Mouse (Mus musculus) right cerebral cortex, adult 18-20 months (tissue): ENCODE results near the gene Olfr641.

Source experiments
- DNase-seq: peaks from one replicate; pipeline ENCODE4 v3.0.0; 2022; ENCODE audit warnings: mixed read lengths

The Olfr641 gene

DNA sequence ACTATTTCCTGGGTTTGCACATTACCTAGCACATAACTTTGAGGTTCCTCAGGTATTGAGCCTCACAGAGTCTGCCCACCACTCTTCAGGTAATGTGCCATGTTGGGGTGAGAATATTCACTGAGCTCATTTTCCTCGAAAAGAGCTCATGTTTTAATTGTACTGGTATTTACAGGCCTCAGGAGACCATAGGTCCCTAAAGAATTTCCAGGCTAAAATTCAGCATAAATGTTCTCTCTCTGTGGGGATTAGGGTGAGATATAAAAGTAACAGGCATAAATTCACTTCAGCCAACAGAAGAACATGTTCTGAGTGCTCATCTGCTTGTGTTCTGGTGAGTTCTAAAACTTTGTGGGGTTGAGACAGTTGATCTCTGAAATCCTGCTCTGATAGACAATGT lies at the start of gene Olfr641:
TSS of gene Olfr641 (plus strand) at position 301 of the 400 bp plus-strand sequence.
- no peak for DNase-seq

DNA sequence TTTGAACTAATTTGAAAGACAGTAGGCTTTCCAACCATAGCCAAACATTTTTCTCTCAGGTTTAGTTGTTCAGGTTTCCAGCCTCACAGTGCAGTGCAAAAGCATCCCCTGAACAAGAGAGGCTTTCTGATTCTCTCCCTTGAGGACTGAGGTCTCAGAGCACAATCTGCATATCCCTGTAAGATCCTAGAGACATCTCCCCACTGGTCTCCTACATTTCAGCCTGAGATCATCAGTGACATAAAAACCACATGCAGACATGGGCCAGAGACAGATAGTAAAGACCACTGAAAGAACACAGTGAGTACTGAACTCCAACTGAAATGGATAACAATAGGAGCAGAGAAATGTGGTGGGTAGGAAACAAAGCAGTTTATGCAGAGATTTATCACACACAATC lies 36.8 kb upstream of the Olfr641 start, which contains the start of gene Olfr638:
TSS of gene Olfr638 (plus strand) at position 301 of the 400 bp plus-strand sequence.
- DNase-seq: no peak

GRCm38 (mm10) chr7:103999124-103999523 lies 36.1 kb upstream of the Olfr641 start:
- DNase-seq: no peak

GRCm38 (mm10) chr7:104017203-104017602 lies 18.0 kb upstream of the Olfr641 start, which contains the start of gene Olfr639:
TSS of gene Olfr639 (minus strand) at chr7:104017303.
- DNase-seq: no peak

GRCm38 (mm10) chr7:104018953-104019352 lies 16.3 kb upstream of the Olfr641 start:
- DNase-seq: no peak

- DNase-seq: no peak
Measured at GRCm38 (mm10) chr7:104021651-104022050, 13.6 kb upstream of the Olfr641 start.

GRCm38 (mm10) chr7:104025473-104025872 lies 9.8 kb upstream of the Olfr641 start, which contains the start of gene Olfr640:
TSS of gene Olfr640 (minus strand) at chr7:104025573.
- DNase-seq: no peak

DNA sequence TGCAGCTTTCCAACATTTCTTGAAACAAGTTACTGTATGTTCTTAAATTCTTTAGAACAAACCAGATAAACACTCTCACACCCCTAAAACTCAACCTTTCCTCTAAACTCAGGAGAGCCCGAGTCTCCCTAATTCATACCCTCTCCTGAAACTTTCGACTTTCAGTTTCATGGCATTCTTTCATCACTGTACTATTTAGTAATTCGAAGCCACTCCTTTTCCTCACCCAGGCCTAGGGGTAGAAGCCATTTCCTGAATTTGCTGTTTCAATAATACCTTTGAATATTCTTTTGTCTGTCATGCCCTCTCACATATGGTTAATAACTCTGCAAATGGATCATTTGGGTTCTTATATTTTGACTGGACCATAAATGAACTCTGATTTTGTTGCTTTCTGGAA lies 8.3 kb upstream of the Olfr641 start:
- no peak for DNase-seq

GRCm38 (mm10) chr7:104050745-104051144 lies 15.5 kb downstream of the Olfr641 start:
- no peak for DNase-seq

GRCm38 (mm10) chr7:104052566-104052965 lies 17.3 kb downstream of the Olfr641 start, which contains the start of gene Olfr642:
TSS of gene Olfr642 (minus strand) at chr7:104052666.
- DNase-seq: no peak

- DNase-seq: no peak
Measured at GRCm38 (mm10) chr7:104059215-104059614, 24.0 kb downstream of the Olfr641 start.

- DNase-seq: no peak
Measured at GRCm38 (mm10) chr7:104061345-104061744, 26.1 kb downstream of the Olfr641 start, which contains the start of gene 4930516K23Rik. TSS of gene 4930516K23Rik (minus strand) at chr7:104061445.

- no peak for DNase-seq
Measured at GRCm38 (mm10) chr7:104071769-104072168, 36.5 kb downstream of the Olfr641 start, which contains the start of gene Olfr644. TSS of gene Olfr644 (minus strand) at chr7:104071869.

- DNase-seq: no peak
Measured at GRCm38 (mm10) chr7:104085365-104085764, 50.1 kb downstream of the Olfr641 start, which contains the start of gene Olfr645. TSS of gene Olfr645 (minus strand) at chr7:104085465.
